Mouse (Mus musculus) hindbrain, postnatal 0 days (tissue): ENCODE data around the gene Gm20388. TPM values are rescaled to one million over a fixed set of nuclear protein-coding genes. Genes with fewer than 3 reads are reported as not detected.

Experiments used
- ATAC-seq: fragments of 200-750 bp; cut with Nextera tagmentation; 2 replicates; pipeline ENCODE4 v1.8.0; 2017; ENCODE audit warnings: mild to moderate bottlenecking, moderate TSS enrichment, moderate library complexity
- DNase-seq: peaks from one replicate; pipeline ENCODE4 v3.0.0-alpha.2; 2015; ENCODE audit warnings: low spot score
- H3K27ac ChIP-seq: fragments of 300-500 bp; sonication (generic); 2 replicates; pipeline ENCODE4 v1.5.1; 2014; ENCODE audit warnings: mild to moderate bottlenecking
- H3K27me3 ChIP-seq: fragments of 300-500 bp; sonication (generic); 2 replicates; pipeline ENCODE4 v1.6.1; 2014; ENCODE audit warnings: low read length, mixed read lengths; ENCODE audit not compliant: insufficient read depth
- H3K36me3 ChIP-seq: fragments of 300-500 bp; sonication (generic); 2 replicates; pipeline ENCODE4 v1.6.1; 2014; ENCODE audit warnings: low read length, mixed read lengths; ENCODE audit not compliant: insufficient read depth
- H3K4me1 ChIP-seq: fragments of 300-500 bp; sonication (generic); 2 replicates; pipeline ENCODE4 v1.6.1; 2014; ENCODE audit warnings: antibody characterized with exemption, low read length, mixed read lengths; ENCODE audit not compliant: insufficient read depth
- H3K4me2 ChIP-seq: fragments of 300-500 bp; sonication (generic); 2 replicates; pipeline ENCODE4 v1.6.1; 2014; ENCODE audit warnings: low read depth, mild to moderate bottlenecking, low read length, moderate library complexity, mixed read lengths
- H3K4me3 ChIP-seq: fragments of 300-500 bp; sonication (generic); 2 replicates; pipeline ENCODE4 v1.5.1; 2014; ENCODE audit warnings: low read length
- H3K9ac ChIP-seq: fragments of 300-500 bp; sonication (generic); replicated peaks from 2 replicates; pipeline ENCODE4 v1.6.1; 2014; ENCODE audit warnings: mild to moderate bottlenecking, low read length, moderate library complexity, mixed read lengths
- H3K9me3 ChIP-seq: fragments of 300-500 bp; sonication (generic); 2 replicates; pipeline ENCODE4 v1.6.1; 2016; ENCODE audit warnings: low read length, mixed read lengths
- CTCF ChIP-seq: IDR thresholded peaks from 2 replicates; pipeline ENCODE4 v1.5.1; 2016; ENCODE audit warnings: antibody characterized with exemption, control low read depth, low read depth
- WGBS: fragments of 180-500 bp; shearing (Covaris S2); extraction: QIAGEN DNeasy Blood & Tissue Kit; methylation state at CpG from one replicate; pipeline ENCODE4 v1.1.7; 2014; 5-methylcytosine and 5-hydroxymethylcytosine counted together
- polyA plus RNA-seq: library from polyadenylated mRNA; unstranded; fragments of >200 nt; fragmentation: Nextera tagmentation; extraction: Ambion mirVana; gene quantifications from 2 replicates; pipeline ENCODE4 v1.2.1, GENCODE M21; 2015
- total RNA-seq: library from RNA; depleted of rRNA; stranded (reverse); fragments of >200 nt; gene quantifications from 2 replicates; pipeline ENCODE4 v1.2.3, GENCODE M21; 2014

The Gm20388 gene
- total and polyA plus RNA-seq, 2 experiments from 2014 or later = 71.3 TPM; not detected in 1

GRCm38 (mm10) chr8:119967435-119967834 is 56.8 kb downstream of the Gm20388 start:
- ATAC-seq (no peak), DNase-seq (no peak)
- Histone ChIP-seq H3K9ac (no peak overlapping the region), H3K27me3 (no peaks in the 10 kb centered on the region), H3K4me2 (no peak overlapping the region), H3K36me3 (no peaks in the 10 kb centered on the region), H3K4me3 (no peak overlapping the region), H3K27ac (no peak overlapping the region), H3K4me1 (no peaks in the 10 kb centered on the region), H3K9me3 (0 out of 2 replicates have a peak, but pooled peaks cover 2% of the 10 kb centered on the region)
- WGBS = 86% methylated on average over 9 of the region's 9 CpGs
- TF ChIP-seq CTCF = 0 out of 2 replicates have a peak, but pooled peaks have one; percentile 7

GRCm38 (mm10) chr8:119970169-119970568 is 59.5 kb downstream of the Gm20388 start:
- H3K9me3 ChIP-seq = 0 out of 2 replicates have a peak, but pooled peaks cover 2% of the 10 kb centered on the region
- TF ChIP-seq CTCF = no peak
- H3K4me1 ChIP-seq = no peaks in the 10 kb centered on the region
- no peak overlapping the region for H3K9ac ChIP-seq
- no peak overlapping the region for H3K4me3 ChIP-seq
- H3K27ac ChIP-seq = no peak overlapping the region
- WGBS = 70% methylated on average over 9 of the region's 9 CpGs
- no peak overlapping the region for H3K4me2 ChIP-seq
- H3K27me3 ChIP-seq = no peaks in the 10 kb centered on the region
- ATAC-seq = 0 out of 2 replicates have a peak, but pooled peaks have one; percentile 18
- no peak for DNase-seq
- no peaks in the 10 kb centered on the region for H3K36me3 ChIP-seq

- ATAC-seq (no peak), DNase-seq (no peak)
- 73% methylated on average over 12 of the region's 12 CpGs for WGBS
- Histone ChIP-seq H3K27ac (no peak overlapping the region), H3K9me3 (0 out of 2 replicates have a peak, but pooled peaks cover under 1% of the 10 kb centered on the region), H3K4me3 (no peak overlapping the region), H3K4me2 (no peak overlapping the region), H3K4me1 (no peaks in the 10 kb centered on the region), H3K27me3 (no peaks in the 10 kb centered on the region), H3K36me3 (no peaks in the 10 kb centered on the region), H3K9ac (no peak overlapping the region)
- TF ChIP-seq CTCF = no peak
Observed at GRCm38 (mm10) chr8:119972558-119972957, 61.9 kb downstream of the Gm20388 start.

- H3K4me1 ChIP-seq = no peaks in the 10 kb centered on the region
- DNase-seq = no peak
- TF ChIP-seq CTCF = no peak
- H3K9ac ChIP-seq = no peak overlapping the region
- 51% methylated on average over 11 of the region's 11 CpGs for WGBS
- H3K36me3 ChIP-seq = no peaks in the 10 kb centered on the region
- H3K9me3 ChIP-seq = no peaks in the 10 kb centered on the region
- H3K27me3 ChIP-seq = no peaks in the 10 kb centered on the region
- no peak for ATAC-seq
- H3K27ac ChIP-seq = no peak overlapping the region
- no peak overlapping the region for H3K4me3 ChIP-seq
- H3K4me2 ChIP-seq = no peak overlapping the region
Observed at GRCm38 (mm10) chr8:119978770-119979381, 68.2 kb downstream of the Gm20388 start.

GRCm38 (mm10) chr8:119981253-119981652 is 70.6 kb downstream of the Gm20388 start:
- H3K27ac ChIP-seq = no peak overlapping the region
- no peak for ATAC-seq
- H3K9me3 ChIP-seq = no peaks in the 10 kb centered on the region
- no peaks in the 10 kb centered on the region for H3K4me1 ChIP-seq
- WGBS = 79% methylated on average over 4 of the region's 4 CpGs
- H3K9ac ChIP-seq = no peak overlapping the region
- peak; percentile 43 for TF ChIP-seq CTCF
- no peak overlapping the region for H3K4me2 ChIP-seq
- no peak overlapping the region for H3K4me3 ChIP-seq
- no peaks in the 10 kb centered on the region for H3K27me3 ChIP-seq
- no peaks in the 10 kb centered on the region for H3K36me3 ChIP-seq
- DNase-seq = no peak

- H3K27me3 ChIP-seq = no peaks in the 10 kb centered on the region
- H3K4me2 ChIP-seq = no peak overlapping the region
- H3K4me1 ChIP-seq = no peaks in the 10 kb centered on the region
- no peak overlapping the region for H3K27ac ChIP-seq
- ATAC-seq (no peak), DNase-seq (no peak)
- H3K4me3 ChIP-seq = no peak overlapping the region
- no peaks in the 10 kb centered on the region for H3K36me3 ChIP-seq
- H3K9me3 ChIP-seq = no peaks in the 10 kb centered on the region
- peak; percentile 41 for TF ChIP-seq CTCF
- H3K9ac ChIP-seq = no peak overlapping the region
Observed at GRCm38 (mm10) chr8:119984085-119984484, 73.4 kb downstream of the Gm20388 start.

GRCm38 (mm10) chr8:119986174-119986573 is 75.5 kb downstream of the Gm20388 start:
- Histone ChIP-seq H3K36me3 (no peaks in the 10 kb centered on the region), H3K4me2 (no peak overlapping the region), H3K9ac (no peak overlapping the region), H3K4me1 (no peaks in the 10 kb centered on the region), H3K9me3 (no peaks in the 10 kb centered on the region), H3K4me3 (no peak overlapping the region), H3K27me3 (no peaks in the 10 kb centered on the region), H3K27ac (no peak overlapping the region)
- WGBS = 72% methylated on average over 5 of the region's 5 CpGs
- DNase-seq (no peak), ATAC-seq (no peak)
- TF ChIP-seq CTCF = no peak
